Mouse (Mus musculus) erythroblast, embryonic 14.5 days (primary cell): ENCODE results near the gene B4galnt1.

Experiments used
- GATA1 ChIP-seq: IDR thresholded peaks from 2 replicates; pipeline ENCODE4 v1.6.1; 2012; ENCODE audit warnings: low read length, inconsistent platforms, mixed read lengths
- TAL1 ChIP-seq: IDR thresholded peaks from 3 replicates; pipeline ENCODE4 v1.6.1; 2012; ENCODE audit warnings: low read length, inconsistent platforms, mixed read lengths

- TF ChIP-seq GATA1, result no peak
- no peak for TF ChIP-seq TAL1
These were observed 13.4 kb downstream of the B4galnt1 start for GRCm38 (mm10) chr10:127178286-127179027.
